Mouse (Mus musculus): ENCODE data around the gene Amh.
A peak's percentile ranks its signal among the peaks of the same experiment; 100 is the strongest.

Amh gene

DNA sequence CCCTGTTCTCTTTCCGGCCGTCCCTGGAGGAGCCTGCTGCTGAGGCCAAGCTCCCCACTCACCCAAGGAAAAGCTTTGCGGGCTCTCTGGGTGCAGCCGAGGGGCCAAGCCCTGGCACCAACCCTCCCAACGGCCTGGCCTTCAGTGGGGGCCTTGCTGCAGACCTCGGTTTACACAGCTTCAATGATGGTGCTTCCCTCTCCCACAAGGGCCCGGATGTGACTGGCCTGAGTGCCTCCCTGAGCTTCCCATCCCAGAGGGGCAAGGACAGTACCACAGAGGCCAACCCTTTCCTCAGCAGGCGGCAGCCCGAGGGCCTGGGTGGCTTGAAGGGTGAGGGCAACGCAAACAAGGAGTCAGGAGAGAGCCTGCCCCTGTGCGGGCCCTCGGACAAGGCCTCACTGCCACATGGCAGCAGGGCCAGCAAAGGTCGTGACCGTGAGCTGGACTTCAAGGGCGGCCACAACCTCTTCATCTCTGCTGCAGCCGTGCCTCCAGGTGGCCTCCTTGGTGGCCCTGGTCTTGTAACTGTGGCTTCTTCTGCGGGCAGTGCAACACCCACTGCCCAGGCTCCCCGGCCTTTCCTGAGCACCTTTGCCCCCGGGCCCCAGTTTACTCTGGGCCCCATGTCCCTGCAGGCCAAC is 14.2 kb upstream of the Amh start:
- no peak for DNase-seq

DNA sequence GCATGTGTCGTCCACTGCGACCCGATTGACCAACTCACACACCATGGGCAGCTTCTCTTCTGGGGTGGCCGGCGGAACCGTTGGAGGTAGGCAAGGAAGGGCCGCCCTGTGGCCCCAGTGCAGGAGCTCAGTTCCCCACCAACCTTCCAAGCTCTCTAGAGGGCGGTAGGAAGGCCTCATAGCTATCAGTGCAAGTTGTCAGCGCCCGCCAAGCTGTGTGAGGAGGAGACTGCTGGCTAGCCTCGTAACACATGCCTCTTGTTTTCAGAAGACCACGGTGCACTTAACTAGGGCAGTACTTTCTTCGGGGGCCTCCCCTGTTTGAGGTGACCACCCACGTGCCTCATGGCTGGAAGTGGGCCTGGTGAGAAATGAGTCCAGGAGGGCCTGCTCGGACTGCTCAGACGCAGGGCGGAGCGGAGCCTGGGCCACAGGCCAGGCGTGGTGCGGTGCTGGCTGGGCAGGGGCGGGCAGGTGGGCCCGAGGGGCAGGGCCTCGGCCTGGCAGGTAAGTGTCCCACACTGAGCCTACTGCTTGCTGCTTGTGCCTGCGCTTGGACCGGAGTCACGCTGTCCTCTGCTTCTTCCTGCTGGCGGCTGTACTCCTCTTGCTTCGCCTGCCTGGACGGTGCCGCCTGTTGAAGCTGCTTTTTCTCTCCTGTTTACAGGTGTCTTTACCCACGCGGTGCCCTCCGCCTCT is 13.4 kb upstream of the Amh start:
- DNase-seq: no peak

DNA sequence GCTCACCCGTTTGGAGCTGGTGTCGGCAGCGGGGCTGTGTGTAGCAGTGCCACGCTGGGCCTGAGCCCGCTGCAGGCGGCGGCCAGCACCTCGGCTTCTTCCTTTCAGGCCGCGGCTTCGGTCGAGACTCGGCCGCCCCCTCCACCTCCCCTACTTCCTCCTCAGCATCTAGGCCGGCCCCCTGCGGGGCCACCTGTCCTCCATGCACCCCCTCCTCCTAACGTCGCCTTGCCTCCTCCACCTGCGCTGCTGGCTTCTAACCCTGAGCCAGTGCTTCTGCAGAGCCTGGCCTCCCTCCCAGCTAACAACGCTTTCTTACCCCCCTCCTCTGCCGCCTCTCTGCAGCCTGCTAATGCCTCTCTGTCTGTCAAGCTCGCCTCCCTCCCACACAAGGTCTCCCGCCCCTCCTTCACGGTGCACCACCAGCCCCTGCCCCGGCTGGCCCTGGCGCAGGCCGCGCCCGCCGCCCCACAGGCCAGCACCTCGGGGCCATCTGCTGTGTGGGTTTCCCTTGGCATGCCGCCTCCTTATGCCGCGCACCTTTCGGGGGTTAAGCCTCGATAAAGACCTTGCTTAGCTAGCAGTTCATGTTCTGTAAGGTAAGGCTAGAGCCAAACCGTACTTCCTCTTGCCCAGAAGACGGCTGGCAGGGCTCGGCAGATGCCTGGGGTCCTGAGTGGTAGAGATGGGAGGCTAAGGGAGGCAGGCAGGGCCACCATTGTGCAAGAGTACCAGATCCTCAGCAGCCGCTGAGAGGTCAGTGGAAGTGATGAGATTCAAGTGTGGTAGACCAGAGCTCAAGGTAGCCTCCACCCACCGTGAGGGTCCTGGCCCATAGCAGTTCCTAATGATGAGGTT is 12.6 kb upstream of the Amh start:
- peak; percentile 61 to 73 for DNase-seq

DNA sequence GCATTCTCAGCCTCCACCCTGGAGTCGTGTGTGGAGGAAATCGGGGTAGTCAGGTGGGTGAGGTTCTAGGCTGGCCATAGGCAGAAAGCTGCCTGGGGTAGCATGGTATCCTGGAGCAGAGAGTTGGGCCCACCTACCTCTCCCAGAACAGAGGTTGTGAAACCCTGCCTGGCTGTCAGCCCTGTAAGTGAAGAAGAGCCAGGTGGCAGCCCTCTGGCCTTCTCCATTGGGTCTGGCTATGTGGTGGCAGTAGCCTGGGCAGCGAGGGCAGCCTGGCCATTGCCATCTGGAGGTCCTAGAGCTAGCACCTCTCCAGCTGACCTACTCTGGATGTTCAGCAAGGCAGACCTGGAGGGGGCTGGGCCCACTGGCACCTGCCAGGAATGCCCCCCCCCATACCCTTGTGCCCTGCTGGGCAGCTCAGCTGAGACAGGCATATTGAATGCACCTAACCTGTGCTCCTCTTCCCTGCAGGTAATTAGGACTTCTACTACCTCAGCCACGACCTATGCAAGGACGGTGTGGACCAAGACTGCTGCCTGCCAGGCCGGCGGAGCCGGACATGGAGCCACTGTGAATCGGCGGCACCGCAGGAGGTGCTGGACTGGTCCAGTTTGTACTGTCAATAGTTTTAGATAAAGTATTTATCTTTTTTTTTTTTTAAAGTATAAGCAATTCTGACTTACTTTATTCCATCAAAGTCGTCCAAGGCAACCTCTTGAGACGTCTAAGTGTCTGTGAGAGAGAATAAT is 11.8 kb upstream of the Amh start:
- DNase-seq: no peak

DNA sequence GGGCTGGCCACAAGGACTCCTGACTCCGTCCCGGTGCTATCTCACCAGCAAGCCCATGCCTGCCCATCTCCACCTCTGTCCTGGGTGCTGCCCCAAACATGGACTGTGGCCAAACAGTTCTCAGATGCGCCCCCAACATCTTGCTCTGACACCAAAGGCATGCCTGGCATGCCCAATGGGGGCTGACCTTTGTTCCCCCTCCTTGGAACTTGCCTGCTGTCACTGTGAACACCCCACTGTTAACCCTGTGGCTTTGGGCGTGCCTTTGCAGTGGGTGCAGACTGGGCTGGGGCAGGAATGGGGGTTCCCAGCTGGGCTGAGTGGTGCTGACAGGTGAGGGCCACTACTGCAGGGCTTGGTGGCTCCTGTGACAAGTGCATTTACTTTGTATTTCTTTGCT is 11.2 kb upstream of the Amh start:
- no peak for DNase-seq

DNA sequence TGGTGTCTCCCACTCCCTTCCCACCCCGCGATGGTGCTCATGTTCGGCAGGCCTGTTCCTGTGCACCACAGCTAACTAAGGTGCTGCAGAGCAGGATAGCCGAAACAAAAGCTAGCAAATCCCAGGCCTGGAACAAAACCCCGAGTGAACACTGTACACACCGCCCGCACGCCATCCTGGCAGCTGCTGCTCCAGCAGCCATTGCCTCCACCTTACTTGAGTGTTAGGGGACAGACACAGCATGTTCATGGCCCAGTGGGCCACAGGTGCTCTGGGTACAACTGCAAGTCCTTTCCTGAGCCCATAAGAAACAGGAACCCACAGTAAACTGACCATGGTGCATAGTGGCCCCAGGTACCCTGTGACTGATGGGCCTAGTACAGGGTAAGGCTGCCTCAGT is 10.3 kb upstream of the Amh start:
- DNase-seq: no peak

DNA sequence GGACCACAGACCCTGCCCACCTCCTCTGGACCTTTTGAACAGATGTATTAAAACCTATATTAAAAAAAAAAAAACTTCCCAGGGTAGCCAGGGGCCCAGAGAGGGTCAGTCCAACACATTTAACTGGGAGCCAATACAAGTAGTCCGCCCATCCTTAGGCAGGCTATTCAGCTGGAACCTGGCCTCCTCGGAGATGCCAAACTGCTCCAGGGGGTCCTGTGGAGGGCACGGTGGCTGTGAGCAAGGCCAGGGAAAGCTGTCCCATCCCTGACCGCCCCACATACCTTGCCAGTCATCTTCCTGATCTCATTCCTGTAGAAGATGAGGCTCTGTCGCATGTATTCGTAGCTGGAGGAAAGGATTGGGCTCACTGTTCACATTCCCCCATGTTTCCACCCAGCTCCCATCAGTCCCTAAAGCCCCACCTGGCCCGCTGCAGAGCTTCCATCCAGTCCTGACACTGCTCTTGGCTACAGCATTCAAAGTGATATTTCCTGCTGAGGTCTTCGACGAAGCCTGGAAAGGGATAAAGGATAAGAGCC is 8.7 kb upstream of the Amh start:
- no peak for DNase-seq

DNA sequence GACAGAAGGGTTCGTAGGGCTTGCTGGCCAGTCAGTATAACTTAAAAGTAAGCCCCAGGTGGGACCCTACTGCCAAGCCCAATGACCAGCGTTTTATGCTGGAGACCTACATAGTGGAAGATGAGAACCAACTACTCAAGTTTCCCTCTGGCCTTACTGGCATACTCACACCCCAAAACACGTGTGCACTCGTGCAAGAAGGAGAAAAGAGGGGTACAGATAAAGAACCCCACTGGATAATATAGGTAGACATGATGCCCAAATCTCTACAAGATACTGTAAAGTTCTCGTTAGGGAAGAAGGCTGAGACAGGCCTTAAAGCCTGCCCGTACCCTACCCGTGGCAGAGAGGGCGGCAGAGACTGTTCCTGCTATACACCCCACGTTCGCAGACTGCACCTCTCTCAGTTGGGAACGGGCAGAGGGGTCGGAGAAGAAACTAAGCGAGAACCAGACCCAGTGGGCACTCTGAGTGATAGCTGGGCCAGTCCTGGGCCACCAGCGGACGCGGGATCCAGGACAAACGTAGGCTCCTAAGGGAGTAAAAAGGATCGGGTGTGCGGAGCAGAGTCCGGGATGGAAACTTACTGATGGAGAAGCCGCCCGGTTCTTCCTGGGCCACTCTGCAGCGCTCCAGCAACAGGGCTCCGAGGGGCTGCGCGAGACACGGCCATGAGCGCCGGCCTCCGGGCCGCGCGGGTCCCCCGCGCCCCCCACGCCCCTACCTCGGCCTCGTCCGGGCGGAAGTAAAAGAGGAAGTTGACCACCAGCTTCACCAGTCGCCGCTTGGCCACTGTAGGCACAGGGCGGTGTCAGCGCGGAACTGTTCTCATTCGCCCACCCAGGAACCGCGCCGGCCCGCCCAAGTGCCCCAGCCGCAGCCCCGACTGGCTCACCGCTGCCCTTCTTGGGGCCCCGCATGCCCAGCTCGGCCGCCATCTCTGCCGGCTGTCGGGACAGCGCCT is 7.6 kb upstream of the Amh start:
- DNase-seq: no peak

DNA sequence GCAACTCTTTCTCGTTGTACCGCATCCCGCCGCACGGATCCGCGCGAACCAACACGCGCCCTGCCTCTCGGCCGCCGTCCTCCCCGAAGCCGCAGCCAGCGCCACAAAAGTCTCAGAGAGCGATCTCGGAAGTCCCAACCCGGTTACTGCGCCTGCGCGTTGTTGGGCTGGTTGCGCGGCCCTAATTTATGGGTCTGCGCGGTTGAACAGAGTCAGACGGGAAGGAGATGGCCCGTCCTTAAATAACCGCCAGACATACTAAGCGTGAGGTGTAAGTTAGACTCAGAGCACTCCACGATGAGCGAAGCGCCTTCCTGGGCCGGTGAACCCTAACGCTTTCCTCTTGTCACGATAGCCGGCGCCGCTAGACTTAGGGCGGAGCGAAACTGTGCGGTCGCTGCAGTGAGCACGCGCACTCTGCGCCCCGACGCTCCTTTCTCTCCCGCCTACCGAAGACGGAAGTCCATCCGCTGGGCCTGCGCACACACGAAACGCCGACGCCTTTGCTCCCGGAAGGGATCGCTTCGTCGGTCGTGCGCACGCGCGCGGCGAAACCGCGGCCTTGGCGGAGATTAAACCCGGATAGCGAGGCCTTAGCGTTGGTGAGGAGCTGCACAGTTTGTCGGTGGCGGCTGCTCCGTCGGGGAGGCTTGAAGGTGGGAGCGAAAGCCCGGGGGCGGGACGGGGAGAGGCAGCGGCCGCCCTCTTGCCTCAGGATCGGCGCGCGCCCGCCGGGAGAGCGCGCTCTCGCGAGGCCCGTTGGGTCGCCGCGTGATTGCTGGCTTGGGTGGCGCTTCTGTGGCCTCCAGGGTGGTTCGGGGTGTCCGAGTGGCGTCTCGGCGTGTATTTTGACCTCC is 6.7 kb upstream of the Amh start, which contains the start of the genes Sf3a2 and Plekhj1:
Gene Sf3a2 (plus strand): TSS at position 49 of the 857 bp plus-strand sequence.
Gene Plekhj1 (minus strand): TSS at position 477 of the 857 bp plus-strand sequence.
- DNase-seq: peak; percentile 92 to 95

DNA sequence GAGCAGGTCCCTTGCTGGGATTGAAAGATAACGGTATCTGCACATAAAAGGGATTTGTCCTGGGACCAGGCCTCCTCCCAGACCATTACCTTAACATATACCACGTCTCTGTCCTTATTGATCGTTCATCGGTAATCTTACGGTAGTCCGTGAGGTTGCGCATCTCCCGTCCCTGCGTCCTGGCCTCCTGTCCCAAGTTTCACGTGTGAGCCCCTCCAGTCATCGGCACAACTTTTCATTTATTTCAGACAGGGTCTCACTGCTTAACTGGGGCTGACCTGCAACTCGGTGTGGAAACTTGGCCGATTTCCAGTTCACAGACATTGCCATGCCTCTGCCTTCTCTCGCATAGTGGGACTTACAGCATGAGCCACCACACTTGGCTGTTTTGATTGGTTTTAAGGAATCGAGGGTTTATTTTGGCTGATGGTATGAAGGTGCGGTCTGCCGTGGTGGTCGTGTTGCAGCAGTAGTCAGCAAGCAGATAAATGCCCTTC is 5.9 kb upstream of the Amh start:
- DNase-seq: no peak

DNA sequence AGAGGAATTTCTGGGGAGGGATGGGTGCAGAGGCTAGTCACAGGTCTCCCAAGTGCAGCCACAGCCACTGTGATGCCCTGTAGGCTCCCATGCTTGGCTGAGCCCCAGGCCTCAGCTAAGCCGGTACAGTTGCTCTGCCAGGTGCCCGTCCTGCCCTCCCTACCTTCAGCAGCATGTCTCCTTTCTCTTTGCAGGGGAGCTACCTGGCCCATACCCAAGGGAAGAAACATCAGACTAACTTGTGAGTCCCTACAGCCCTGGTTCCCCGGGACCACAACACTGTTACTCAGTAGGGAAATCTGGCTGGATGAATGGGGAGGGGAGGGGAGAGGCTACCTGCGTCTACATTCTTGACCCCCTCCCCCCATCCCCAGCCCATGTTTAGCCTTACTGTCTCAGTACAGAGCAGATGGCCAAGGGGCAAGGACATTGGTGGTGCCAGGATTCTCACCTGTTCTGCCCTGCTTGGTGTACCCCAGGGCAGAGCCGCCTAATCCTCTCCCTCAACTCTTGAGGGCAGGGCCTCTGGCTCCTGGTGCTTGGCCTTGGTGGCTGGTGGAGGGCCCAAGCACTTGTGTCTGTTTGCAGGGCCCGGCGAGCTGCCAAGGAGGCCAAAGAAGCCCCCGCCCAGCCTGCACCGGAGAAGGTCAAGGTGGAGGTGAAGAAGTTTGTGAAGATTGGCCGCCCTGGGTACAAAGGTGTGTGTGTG is 2.7 kb upstream of the Amh start:
- no peak for DNase-seq

DNA sequence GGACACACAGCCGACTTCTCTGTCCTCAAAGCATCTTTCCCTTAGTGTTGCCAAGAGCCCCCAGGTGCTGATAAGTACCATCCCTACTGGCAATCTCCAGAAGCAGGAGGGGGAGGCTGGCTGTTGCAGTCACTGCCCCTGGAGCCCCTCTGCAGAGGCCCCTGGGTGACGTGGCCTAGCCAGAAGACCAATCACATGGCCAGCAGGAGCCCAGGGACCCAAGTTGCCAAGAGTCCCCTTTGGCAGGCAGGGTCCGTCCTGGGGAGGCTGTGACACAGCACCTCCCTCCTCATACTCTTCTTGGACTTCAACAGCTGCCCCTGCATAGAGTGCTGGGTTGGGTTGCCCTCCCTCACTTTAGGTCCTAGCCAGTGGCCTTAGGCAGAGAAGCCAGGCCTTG is 2.0 kb upstream of the Amh start:
- no peak for DNase-seq

DNA sequence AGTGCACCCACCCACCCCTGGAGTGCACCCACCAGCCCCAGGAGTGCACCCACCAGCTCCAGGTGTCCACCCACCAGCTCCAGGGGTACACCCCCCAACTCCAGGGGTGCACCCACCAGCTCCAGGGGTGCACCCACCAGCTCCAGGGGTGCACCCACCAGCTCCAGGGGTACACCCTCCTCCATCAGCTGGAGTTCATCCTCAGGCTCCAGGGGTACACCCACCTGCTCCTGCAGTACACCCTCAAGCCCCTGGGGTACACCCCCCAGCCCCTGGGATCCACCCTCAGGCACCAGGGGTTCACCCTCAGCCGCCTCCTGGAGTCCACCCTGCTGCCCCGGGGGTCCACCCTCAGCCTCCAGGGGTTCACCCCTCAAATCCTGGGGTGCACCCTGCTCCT is 703 bp upstream of the Amh start:
- DNase-seq: no peak

DNA sequence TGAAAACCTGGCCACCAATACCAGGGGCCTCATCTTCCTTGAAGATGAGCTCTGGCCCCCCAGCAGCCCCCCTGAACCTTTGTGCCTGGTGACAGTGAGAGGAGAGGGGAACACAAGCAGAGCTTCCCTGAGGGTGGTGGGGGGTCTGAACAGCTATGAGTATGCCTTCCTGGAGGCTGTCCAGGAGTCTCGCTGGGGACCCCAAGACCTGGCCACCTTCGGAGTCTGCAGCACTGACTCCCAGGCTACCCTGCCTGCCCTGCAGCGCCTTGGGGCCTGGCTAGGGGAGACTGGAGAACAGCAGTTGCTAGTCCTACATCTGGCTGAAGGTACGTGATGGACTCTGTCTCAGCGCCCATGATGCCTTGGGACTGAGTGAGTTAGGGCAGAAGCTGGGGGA is 279 bp downstream of the Amh start:
- DNase-seq: no peak

DNA sequence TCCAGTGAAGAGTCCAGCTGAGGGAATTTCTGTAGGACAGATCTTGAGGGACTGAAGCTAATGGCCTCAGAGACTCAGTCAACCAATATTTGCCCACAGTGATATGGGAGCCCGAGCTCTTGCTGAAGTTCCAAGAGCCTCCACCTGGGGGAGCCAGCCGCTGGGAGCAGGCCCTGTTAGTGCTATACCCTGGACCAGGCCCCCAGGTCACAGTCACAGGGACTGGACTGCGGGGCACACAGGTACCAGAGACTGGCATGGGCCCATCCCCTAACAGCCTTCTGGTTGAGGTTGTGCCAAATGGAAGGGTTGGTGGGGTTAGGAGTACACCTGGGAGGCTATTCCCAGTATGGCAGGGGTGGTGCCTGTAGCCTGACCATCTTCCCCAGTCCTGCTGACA is 882 bp downstream of the Amh start:
- DNase-seq: no peak

DNA sequence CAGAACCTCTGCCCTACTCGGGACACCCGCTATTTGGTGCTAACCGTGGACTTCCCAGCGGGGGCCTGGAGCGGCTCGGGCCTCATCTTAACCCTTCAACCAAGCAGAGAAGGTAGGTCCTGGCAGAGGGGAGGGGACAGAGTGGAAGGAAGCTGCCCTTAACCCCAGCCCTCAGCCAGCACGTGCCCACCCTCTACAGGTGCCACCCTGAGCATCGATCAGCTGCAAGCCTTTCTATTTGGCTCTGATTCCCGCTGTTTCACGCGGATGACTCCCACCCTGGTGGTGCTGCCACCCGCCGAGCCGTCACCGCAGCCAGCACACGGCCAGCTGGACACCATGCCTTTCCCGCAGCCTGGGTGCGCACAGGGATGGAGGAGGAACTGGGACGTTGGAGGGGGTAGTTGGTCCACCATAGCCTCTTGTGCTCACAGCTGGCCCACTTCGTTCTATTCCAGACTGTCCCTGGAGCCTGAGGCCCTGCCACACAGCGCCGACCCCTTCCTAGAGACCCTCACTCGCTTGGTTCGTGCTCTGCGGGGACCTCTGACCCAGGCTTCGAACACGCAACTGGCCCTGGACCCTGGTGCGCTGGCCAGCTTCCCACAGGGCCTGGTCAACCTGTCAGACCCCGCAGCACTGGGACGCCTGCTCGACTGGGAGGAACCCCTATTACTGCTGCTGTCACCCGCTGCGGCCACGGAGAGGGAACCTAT is 1.5 kb downstream of the Amh start:
- DNase-seq: no peak

DNA sequence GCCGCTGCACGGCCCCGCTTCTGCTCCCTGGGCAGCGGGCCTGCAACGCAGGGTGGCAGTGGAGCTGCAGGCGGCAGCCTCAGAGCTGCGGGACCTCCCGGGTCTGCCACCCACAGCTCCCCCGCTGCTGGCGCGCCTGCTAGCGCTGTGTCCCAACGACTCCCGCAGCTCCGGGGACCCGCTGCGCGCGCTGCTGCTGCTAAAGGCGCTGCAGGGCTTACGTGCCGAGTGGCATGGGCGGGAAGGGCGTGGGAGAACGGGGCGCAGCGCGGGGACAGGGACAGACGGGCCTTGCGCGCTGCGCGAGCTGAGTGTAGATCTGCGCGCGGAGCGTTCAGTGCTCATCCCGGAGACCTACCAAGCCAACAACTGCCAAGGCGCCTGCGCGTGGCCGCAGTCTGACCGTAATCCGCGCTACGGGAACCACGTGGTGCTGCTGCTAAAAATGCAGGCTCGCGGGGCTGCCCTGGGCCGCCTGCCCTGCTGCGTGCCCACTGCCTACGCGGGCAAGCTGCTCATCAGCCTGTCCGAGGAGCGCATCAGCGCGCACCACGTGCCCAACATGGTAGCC is 2.1 kb downstream of the Amh start:
- no peak for DNase-seq
